Mouse (Mus musculus) thymus, adult 2 months (tissue): ENCODE results near the gene Cd7. TPM values are rescaled to one million over a fixed set of nuclear protein-coding genes. Genes with fewer than 3 reads are reported as not detected.

Experiments used
- DNase-seq: peaks from one replicate; pipeline ENCODE4 v3.0.0; 2021
- H3K27ac ChIP-seq: fragments of 200-500 bp; 2 replicates; pipeline ENCODE4 v1.5.1; 2012; ENCODE audit warnings: low read length, control low read depth; ENCODE audit not compliant: control insufficient read depth, insufficient read depth
- H3K27me3 ChIP-seq: fragments of 200-500 bp; 2 replicates; pipeline ENCODE4 v1.6.1; 2012; ENCODE audit warnings: mild to moderate bottlenecking, low read length, moderate library complexity, mixed read lengths; ENCODE audit not compliant: control insufficient read depth, insufficient read depth
- H3K36me3 ChIP-seq: fragments of 200-500 bp; 2 replicates; pipeline ENCODE4 v1.6.1; 2012; ENCODE audit warnings: mild to moderate bottlenecking, low read length, moderate library complexity; ENCODE audit not compliant: control insufficient read depth, insufficient read depth
- H3K4me1 ChIP-seq: fragments of 200-500 bp; replicated peaks from 2 replicates; pipeline ENCODE4 v1.6.1; 2012; ENCODE audit warnings: low read length; ENCODE audit not compliant: control insufficient read depth, insufficient read depth
- H3K4me3 ChIP-seq: fragments of 200-500 bp; 2 replicates; pipeline ENCODE4 v1.5.1; 2012; ENCODE audit warnings: mild to moderate bottlenecking, low read length, control low read depth, moderate library complexity; ENCODE audit not compliant: control insufficient read depth, insufficient read depth
- CTCF ChIP-seq: fragments of 200-500 bp; IDR thresholded peaks from 2 replicates; pipeline ENCODE4 v1.5.1; 2012; ENCODE audit warnings: mild to moderate bottlenecking, control low read depth, low read length, moderate library complexity, borderline replicate concordance; ENCODE audit not compliant: control insufficient read depth, poor library complexity, insufficient read depth; ENCODE audit errors: extremely low read depth
- POLR2A ChIP-seq: fragments of 200-500 bp; IDR thresholded peaks from 2 replicates; pipeline ENCODE4 v1.6.1; 2012; ENCODE audit warnings: mild to moderate bottlenecking, low read length, control low read depth, moderate library complexity; ENCODE audit not compliant: control insufficient read depth, poor library complexity, insufficient read depth; ENCODE audit errors: extremely low read depth
- WGBS: fragments of 180-500 bp; shearing (Covaris S2); methylation state at CpG from one replicate; pipeline ENCODE4 v1.1.7; 2018; 5-methylcytosine and 5-hydroxymethylcytosine counted together
- polyA plus RNA-seq: library from polyadenylated mRNA; depleted of rRNA; stranded (reverse); fragments of >200 nt; gene quantifications from 2 replicates; pipeline ENCODE4 v1.2.3, GENCODE M21; 2012

Gene Cd7
- polyA plus RNA-seq, 1 experiment: 55.2 TPM

- no peak for TF ChIP-seq CTCF
- TF ChIP-seq POLR2A: no peak
- Histone ChIP-seq H3K4me1 (peaks cover 14% of the 10 kb centered on the region), H3K36me3 (no peaks in the 10 kb centered on the region), H3K27ac (no peak overlapping the region), H3K27me3 (no peaks in the 10 kb centered on the region), H3K4me3 (no peak overlapping the region)
- DNase-seq: no peak
- 94% methylated on average over 6 of the region's 6 CpGs for WGBS
Observed at GRCm38 (mm10) chr11:120994741-120995140, 44.5 kb downstream of the Cd7 start.

- Histone ChIP-seq H3K36me3 (no peaks in the 10 kb centered on the region), H3K4me1 (peaks cover 20% of the 10 kb centered on the region), H3K27ac (no peak overlapping the region), H3K27me3 (no peaks in the 10 kb centered on the region), H3K4me3 (no peak overlapping the region)
- no peak for TF ChIP-seq POLR2A
- TF ChIP-seq CTCF: no peak
- WGBS: 95% methylated on average over 5 of the region's 5 CpGs
- DNase-seq: no peak
Observed at GRCm38 (mm10) chr11:120993586-120993985, 45.6 kb downstream of the Cd7 start.

- Histone ChIP-seq H3K36me3 (no peaks in the 10 kb centered on the region), H3K4me3 (no peak overlapping the region), H3K27me3 (no peaks in the 10 kb centered on the region), H3K27ac (no peak overlapping the region), H3K4me1 (peaks cover 24% of the 10 kb centered on the region)
- TF ChIP-seq CTCF (no peak), POLR2A (no peak)
- 98% methylated on average over 3 of the region's 3 CpGs for WGBS
- DNase-seq: no peak
Observed at GRCm38 (mm10) chr11:120993080-120993479, 46.1 kb downstream of the Cd7 start.

GRCm38 (mm10) chr11:120991791-120992190, 47.4 kb downstream of the Cd7 start:
- Histone ChIP-seq H3K27ac (no peak overlapping the region), H3K4me3 (peak overlapping the region; percentile 73), H3K27me3 (no peaks in the 10 kb centered on the region), H3K36me3 (no peaks in the 10 kb centered on the region), H3K4me1 (peaks cover 24% of the 10 kb centered on the region)
- WGBS: 86% methylated on average over 3 of the region's 3 CpGs
- TF ChIP-seq POLR2A: no peak
- TF ChIP-seq CTCF: no peak
- no peak for DNase-seq

GRCm38 (mm10) chr11:120990951-120991526, 48.2 kb downstream of the Cd7 start, which contains the start of gene Csnk1d:
Csnk1d (minus strand) TSS chr11:120991330.
- peak within 1 kb of the TSS; percentile 73 for H3K4me3 ChIP-seq
- H3K36me3 ChIP-seq: peaks cover 1% of the 10 kb centered on the region; the same call in 1 of the 2 replicates
- peak; percentile 98 for DNase-seq
- H3K27me3 ChIP-seq: no peaks in the 10 kb centered on the region
- WGBS: under 1% methylated on average over 59 of the region's 59 CpGs
- peak within 1 kb of the TSS; percentile 58; the same call in 1 of the 2 replicates for H3K27ac ChIP-seq
- TF ChIP-seq CTCF: 0 out of 2 replicates have a peak, but pooled peaks have one; percentile 22
- TF ChIP-seq POLR2A: peak; percentile 64
- peaks cover 24% of the 10 kb centered on the region for H3K4me1 ChIP-seq

GRCm38 (mm10) chr11:120990126-120990781, 49.0 kb downstream of the Cd7 start:
- DNase-seq: peak; percentile 42
- peaks cover 7% of the 10 kb centered on the region for H3K36me3 ChIP-seq
- peak overlapping the region; percentile 73 for H3K4me3 ChIP-seq
- TF ChIP-seq CTCF: no peak
- TF ChIP-seq POLR2A: no peak
- 3% methylated on average over 19 of the region's 35 CpGs for WGBS
- no peaks in the 10 kb centered on the region for H3K27me3 ChIP-seq
- H3K4me1 ChIP-seq: peaks cover 24% of the 10 kb centered on the region
- peak overlapping the region; percentile 58 for H3K27ac ChIP-seq

GRCm38 (mm10) chr11:120989523-120989922, 49.7 kb downstream of the Cd7 start:
- Histone ChIP-seq H3K4me1 (peaks cover 24% of the 10 kb centered on the region), H3K27ac (no peak overlapping the region), H3K27me3 (no peaks in the 10 kb centered on the region), H3K4me3 (no peak overlapping the region), H3K36me3 (peaks cover 9% of the 10 kb centered on the region)
- TF ChIP-seq CTCF (no peak), POLR2A (no peak)
- 11% methylated on average over 1 of the region's 1 CpGs for WGBS
- no peak for DNase-seq
